Mouse (Mus musculus) 416B (cell line): ENCODE measurements at regions not wholly inside any gene's neighbourhood (a gene's known extent, or its start where the extent isn't known, plus 50 kb on each side); places are given as distances from the start of the nearest gene placed in this dataset.

Experiments used
- DNase-seq: peaks from one replicate; pipeline ENCODE4 v3.0.0; 2011; ENCODE audit warnings: low read depth

GRCm38 (mm10) chr17:88343091-88343783 is 97.3 kb upstream of the Foxn2 start:
- DNase-seq: no peak

- DNase-seq: no peak
Observed at GRCm38 (mm10) chr17:88345433-88345832, 95.1 kb upstream of the Foxn2 start.

- DNase-seq: no peak
Observed at GRCm38 (mm10) chr17:88346896-88347295, 93.6 kb upstream of the Foxn2 start.

DNA sequence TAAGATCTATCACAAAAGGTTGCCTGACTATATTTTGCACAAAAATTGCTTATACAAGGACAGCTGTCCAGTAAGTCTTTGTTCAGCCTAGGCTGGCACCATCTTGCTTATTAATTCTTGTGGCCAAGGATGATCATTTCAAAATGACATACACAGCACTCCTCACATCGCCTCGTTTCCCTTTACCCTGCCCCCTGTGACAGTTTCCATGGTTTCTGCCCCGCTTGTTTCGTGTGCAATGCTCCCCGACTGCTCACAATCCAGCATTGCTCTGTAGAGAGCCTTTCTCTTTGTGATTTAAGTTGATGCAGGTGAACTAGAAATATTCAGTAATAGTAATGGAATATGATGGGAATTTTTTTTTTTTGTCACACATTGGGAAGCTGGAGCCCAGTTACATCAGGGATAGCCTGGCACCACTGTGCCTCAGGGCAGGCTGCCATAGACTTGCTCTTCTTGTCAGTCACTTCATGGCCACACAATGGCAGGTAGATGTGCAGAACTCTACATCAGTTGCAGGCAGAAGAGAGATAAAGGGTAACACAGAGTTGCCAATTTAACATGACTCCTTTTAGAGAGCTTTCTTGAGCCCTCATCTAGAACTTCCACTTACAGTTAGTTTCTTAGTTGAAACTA is 90.6 kb upstream of the Foxn2 start:
- no peak for DNase-seq

- no peak for DNase-seq
Observed at GRCm38 (mm10) chr17:88350986-88351385, 89.5 kb upstream of the Foxn2 start.

- DNase-seq: no peak
Observed at GRCm38 (mm10) chr17:88352960-88353359, 87.6 kb upstream of the Foxn2 start.

GRCm38 (mm10) chr17:88361161-88361560 is 79.3 kb upstream of the Foxn2 start:
- DNase-seq: no peak

DNA sequence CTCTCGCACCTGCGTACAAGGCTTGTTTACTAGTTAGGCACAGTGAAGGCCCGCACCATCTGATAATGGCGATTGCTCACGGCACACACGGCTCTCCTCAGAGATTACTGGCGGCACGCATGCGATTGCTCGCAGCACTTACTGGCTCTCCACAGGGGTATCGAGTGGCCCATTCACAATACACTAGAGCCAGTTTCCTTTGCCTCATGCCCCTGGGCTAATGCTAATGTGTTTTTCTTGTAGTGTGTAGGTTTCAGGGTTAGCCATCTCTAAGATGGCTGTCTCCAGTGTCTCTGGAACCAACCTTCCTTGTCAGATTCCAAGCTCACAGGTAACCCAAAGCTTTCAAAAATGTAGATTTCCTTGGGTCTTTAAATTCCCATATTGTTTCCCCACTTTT is 78.1 kb upstream of the Foxn2 start:
- DNase-seq: no peak

DNA sequence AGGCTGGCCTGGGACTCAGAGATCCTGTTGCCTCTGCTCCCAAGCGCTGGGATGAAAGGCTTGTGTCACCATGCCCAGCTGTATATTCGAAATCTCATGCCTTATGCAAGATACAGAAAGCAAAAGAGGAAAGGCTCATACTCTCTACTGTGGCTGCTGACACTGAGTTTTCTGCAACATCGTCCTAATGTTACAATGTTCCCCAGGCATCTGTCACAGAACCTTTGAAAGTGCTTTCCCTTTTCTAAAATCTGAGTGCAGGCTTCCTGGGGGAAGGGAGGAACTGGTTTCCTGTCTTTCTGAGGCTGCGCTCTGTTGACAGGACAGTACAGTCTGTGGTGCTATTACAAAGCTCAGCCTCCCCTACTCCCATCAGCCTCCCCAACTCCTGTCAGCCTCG is 72.6 kb upstream of the Foxn2 start:
- DNase-seq: no peak

GRCm38 (mm10) chr17:88369971-88370370 is 70.5 kb upstream of the Foxn2 start:
- no peak for DNase-seq

GRCm38 (mm10) chr17:88370676-88371075 is 69.8 kb upstream of the Foxn2 start:
- DNase-seq: no peak

GRCm38 (mm10) chr17:88378505-88378904 is 62.0 kb upstream of the Foxn2 start:
- DNase-seq: no peak

- DNase-seq: no peak
Observed at GRCm38 (mm10) chr17:88379389-88379788, 61.1 kb upstream of the Foxn2 start.

- no peak for DNase-seq
Observed at GRCm38 (mm10) chr17:88381106-88381505, 59.4 kb upstream of the Foxn2 start.

GRCm38 (mm10) chr17:88383447-88383846 is 57.1 kb upstream of the Foxn2 start:
- DNase-seq: no peak

DNA sequence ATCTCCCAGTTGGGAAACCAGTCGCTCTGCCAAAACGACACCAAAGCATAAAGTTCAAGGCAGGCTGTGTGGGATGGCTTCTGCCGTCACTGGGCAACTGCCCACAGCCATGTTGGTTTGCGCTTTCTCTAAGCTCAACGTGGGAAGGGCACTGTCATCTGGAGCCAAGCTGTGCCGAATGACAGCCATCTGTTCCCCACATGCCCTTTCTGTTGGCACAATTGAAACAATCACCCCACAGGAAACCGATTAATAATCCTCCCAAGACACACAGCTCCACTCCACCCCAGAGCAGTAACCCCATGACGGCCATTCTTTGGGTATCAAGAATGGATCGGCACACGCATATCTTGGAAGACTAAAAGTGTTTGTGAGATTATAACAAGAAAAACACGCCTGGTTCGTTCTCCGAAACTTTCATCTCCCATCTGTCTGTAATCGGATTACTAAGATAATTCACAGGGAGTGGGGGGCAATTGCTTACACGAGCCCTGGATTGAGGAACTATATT is 52.0 kb upstream of the Foxn2 start:
- no peak for DNase-seq

GRCm38 (mm10) chr17:88389668-88390461 is 50.6 kb upstream of the Foxn2 start:
- no peak for DNase-seq
